Mouse (Mus musculus): ENCODE measurements at regions not wholly inside any gene's neighbourhood (a gene's known extent, or its start where the extent isn't known, plus 50 kb on each side); places are given as distances from the start of the nearest gene placed in this dataset.

DNA sequence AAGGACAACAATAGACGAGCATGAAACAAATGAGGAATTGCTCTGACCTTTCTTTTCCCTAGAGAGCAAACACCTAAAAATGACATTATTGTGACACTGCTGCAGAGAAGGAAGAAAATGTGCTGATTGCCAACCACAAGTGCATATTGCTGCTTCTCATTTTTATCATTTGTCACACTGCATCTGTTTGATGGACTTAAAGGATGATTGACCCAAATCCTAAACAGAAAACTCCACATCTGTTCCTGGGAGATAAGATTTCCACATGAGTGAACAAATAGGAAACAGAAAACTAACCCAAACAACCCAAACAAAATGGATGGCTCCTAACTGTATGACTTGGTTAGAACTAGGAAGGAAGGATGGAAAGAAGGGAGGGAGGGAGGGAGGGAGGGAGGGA, 118.5 kb downstream of the Ccdc50 start:
- no peak for DNase-seq (ENCODE audit: low spot score in 2 of 2)
- intact Hi-C loops (cut with DNase I) = no loop called here

DNA sequence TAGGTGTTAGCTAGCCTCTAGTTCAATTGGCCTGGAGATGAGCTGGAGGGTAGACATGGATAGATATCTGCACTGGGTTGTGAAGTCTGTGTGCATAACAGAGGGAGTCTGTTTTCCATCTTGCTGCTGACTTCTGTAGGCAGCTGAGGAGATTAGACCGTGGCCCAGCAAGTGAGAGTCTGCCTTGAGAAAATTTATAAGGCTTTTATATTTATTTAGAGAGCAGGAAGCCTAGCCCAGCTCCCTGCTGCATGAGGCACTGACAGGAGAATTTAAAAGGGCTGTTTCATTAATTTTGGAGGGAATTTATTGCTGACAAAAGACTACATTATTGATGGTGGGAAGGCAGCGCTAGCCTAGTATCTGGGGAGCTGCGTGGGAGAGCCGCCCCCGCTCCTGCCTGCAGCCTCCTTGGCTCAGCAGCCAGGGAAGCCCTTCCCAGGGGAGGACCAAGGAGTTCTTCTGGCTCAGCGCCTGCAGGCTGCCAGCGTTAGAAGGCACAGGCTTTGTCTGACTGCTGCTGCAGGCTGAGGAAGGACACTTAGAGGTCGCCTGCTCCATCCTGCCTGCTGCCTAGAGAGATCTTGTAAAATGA, 135.0 kb downstream of the Ccdc50 start:
- peak; percentile 83 to 84 for DNase-seq (ENCODE audit: low spot score in 2 of 2)
- intact Hi-C loops (cut with DNase I) = loop anchor here (10.0 kb wide), 1 partner anchor 971 kb away; no protein-coding TSS in a partner anchor

DNA sequence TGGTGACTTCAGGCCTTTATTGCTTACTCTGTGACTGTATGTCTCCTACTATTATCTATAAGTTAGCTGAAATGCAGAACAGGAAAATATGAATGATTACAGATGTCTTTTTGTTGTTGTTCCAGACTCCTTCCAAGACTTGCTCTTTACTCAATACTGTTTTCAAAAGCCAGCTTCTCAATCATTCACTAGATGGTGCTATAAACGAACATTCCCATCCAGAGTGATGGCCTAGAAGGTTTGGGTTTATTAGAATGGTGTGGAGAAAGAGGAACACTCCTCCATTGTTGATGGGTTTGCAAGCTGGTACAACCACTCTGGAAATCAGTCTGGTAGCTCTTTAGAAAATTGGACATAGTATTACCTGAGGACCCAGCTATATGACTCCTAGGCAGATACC, 138.0 kb downstream of the Ccdc50 start:
- DNase-seq (ENCODE audit: low spot score in 2 of 2) = no peak
- intact Hi-C loops (cut with DNase I) = loop anchor here (10.0 kb wide), 1 partner anchor 968 kb away; no protein-coding TSS in a partner anchor

DNA sequence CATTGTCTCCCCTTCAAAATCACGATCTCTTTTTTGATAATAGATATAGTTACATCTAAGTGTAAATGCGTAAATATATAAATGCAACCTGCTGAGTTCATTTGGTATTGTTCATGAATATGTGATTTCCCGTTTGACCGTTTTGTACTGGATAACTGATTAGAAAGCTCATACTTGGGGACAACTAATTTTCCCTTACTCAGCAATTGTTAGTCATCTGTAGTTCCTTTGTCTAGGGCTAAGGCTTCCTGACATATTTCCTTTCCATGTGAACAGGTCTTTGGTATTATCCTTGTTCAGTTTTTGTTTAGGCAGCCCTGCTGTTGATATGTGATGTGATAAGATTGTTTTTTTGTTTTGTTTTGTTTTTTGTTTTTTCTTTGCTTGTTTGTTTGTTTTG, 142.0 kb downstream of the Ccdc50 start:
- no peak for DNase-seq (ENCODE audit: low spot score in 2 of 2)
- intact Hi-C loops (cut with DNase I) = no loop called here

Measured in left cerebral cortex, postnatal 36 days (tissue).